Mouse (Mus musculus) liver (tissue): ENCODE measurements around the gene Spen.

Source experiments
- DNase-seq: peaks from one replicate; pipeline ENCODE4 v3.0.0-alpha.2; 2020; ENCODE audit warnings: mixed read lengths

Gene Spen

GRCm38 (mm10) chr4:141471491-141471890, 66.9 kb downstream of the Spen start:
- DNase-seq, result no peak

DNA sequence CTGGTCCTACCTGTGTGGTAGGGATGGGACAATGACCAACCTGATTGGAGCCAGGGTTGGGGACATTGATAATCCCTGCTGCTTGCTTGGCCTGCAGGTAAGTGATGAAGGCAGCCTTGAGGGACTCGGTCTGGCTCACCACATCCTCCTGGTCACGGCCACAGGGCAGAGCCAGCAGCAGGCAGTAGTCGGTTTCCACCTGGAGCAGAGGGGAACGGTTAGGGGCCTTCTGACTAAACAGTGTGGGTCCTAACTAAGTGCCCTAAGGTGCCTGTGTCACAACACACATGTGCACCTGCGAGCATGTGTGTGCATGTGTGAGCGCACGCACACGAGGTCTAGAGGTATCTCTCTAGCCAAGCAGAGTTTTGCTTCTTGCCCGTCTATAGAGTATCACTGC, 69.1 kb downstream of the Spen start:
- no peak for DNase-seq

GRCm38 (mm10) chr4:141468576-141468975, 69.8 kb downstream of the Spen start:
- DNase-seq, result no peak

GRCm38 (mm10) chr4:141467581-141467927, 70.8 kb downstream of the Spen start:
- no peak for DNase-seq

- DNase-seq, result no peak
These were observed 71.4 kb downstream of the Spen start for GRCm38 (mm10) chr4:141466844-141467580.

- DNase-seq, result no peak
These were observed 72.1 kb downstream of the Spen start for GRCm38 (mm10) chr4:141466289-141466795.

- DNase-seq, result no peak
These were observed 72.7 kb downstream of the Spen start for GRCm38 (mm10) chr4:141465512-141466288.

- no peak for DNase-seq
These were observed 73.7 kb downstream of the Spen start for GRCm38 (mm10) chr4:141464722-141465121.

DNA sequence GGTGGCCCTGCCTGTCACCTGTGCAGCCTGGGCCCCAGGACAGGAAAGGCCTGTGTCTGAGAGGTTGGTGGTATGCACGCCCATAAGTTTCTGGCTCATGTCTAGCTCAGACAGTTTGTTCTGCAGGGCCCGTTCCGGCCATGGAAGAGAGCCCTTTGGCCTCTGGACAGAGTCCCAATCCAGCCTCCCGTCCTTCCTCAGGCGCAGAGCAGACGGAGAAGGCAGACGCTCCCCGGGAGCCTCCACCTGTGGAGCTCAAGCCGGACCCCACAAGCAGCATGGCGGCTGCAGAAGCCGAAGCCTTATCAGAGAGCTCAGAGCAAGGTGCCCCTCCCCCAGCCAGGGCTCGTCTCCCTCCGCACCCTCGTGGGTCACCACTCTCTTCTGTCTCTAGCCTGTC, 74.9 kb downstream of the Spen start:
- no peak for DNase-seq

GRCm38 (mm10) chr4:141461576-141461975, 76.8 kb downstream of the Spen start:
- DNase-seq, result no peak

- no peak for DNase-seq
These were observed 77.3 kb downstream of the Spen start for GRCm38 (mm10) chr4:141461088-141461487.

- DNase-seq, result no peak
These were observed 77.9 kb downstream of the Spen start for GRCm38 (mm10) chr4:141460481-141460880.

GRCm38 (mm10) chr4:141459766-141460165, 78.6 kb downstream of the Spen start:
- DNase-seq, result no peak

DNA sequence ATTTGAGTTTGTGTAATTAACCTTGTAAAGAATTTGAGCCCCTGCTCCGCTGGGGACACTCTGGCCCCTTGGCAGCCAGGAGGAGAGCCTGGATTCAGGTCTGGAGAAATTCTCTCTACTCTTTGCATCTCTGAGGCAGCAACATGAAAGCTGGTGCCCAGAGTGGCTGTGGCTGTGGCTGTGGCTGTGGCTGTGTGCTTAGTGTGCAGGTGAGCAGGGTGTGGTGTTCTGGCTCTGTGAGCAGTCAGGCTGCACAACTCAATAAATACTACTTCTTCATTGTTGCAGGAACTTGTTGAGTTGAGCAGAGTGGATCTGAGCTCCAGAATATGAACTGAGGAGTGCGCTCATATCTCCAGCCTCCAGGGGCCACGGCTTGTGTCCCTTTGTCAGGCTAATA, 79.5 kb downstream of the Spen start:
- DNase-seq, result no peak

DNA sequence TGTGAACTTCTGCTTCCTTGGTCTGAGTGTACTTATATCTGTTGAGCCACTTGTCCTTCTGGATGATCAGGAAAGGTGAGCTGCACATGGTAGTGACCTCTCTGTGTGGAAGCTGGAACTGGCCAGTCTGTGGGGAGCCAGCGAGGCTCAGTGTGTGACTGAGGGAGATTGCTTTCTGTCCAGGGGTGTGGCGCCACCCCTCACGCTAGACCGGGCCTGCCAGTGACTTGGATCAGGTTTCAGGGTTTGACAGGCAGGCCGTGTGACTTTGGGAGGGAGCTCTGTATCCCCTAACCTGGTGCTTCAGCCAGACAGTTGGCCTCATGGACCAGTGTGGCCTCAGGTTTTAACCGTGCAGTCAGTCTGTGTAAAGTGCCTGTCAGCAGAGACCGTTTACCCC, 80.2 kb downstream of the Spen start:
- no peak for DNase-seq

DNA sequence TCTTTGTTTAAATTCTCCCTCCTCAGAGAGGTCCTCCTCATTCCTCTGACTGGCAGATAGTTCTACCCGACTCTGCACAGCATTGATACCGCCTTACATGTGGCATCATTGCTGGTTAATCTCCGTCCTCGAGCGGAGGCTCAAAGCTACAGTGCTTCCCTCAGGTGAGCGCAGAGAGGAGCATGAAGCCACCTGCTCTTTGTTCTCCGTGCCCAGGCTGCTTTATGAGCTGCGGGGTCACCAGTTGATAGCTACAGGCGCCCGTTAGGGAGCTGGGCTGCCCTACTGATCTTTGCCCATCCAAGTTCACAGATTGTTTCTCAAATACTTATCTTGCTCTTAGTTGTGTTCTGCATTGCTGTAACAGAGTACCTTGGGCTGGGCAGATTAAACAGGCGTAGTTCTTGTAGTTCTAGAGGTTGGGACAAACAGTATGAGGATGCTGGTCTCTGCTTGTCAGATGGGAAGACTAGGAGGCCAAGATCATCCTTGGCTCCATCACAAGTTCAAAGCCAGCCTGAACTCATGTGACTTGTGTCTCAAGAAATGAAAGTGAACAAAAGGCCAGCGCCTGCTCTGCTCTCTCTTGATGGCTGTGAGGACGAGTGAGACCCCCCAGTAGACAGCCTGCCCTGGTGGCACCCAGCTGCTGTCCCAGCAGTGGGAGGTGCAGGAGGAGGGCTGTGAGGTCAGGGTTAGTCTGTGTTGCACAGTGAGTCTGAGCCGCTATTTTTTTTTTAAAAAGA, 82.0 kb downstream of the Spen start:
- DNase-seq, result no peak

DNA sequence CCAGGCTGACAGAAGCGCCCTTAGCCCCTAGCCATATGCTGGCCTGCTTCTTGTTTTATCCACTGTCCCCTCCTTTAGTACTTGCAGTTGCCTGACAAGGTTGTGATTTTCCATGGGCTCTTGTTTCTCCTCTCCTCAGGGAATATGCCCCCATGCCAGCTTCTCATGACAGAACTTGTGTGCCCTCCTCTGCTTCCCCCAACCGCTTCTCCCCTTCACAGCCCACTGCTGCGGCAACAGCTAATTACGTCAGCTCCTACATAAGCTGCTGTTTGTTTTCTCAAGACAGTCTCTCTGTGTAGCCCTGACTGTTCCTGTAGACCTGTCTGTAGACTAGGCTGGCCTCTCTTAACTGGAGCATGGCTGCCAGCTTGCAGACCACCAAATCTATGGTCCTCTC, 82.9 kb downstream of the Spen start:
- no peak for DNase-seq

DNA sequence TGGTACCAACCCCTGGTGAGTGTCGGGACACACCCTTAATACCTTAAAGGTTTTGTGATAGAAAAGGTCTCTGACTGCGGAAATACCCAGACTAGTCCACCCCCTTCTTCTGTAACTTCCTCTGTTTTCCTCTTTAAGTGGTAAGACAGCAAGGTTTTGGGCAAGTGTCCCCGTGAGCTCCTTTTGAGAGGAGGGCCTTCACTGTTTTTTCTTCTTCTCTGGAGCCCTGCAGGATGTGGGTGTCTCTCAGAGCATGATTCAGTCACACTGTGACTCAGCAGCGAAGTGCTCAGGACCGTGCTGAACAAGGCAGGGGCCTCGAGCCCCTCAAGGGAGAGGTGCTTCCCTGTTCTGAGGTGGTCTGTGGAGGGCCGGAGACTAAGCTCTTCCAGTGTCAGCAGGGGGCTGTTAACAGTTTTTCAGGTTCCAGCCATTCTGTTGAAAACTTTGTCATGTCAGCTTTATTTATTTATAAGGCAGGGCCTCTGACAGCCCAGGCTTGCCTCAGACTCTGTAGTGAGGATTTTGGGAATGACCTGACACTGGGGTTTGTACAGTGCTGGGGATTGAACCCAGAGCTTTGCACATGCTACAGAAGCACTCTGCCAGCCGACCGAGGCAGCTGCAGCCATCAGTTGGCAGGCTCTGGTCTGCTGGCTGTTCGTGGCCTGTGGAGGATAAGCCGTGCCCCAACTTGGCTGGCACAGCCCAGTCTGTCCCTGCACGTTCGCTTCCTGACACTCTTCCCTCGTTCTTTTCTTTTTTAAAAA, 83.6 kb downstream of the Spen start:
- DNase-seq, result no peak

GRCm38 (mm10) chr4:141451916-141452450, 86.4 kb downstream of the Spen start:
- no peak for DNase-seq

GRCm38 (mm10) chr4:141451251-141451650, 87.1 kb downstream of the Spen start:
- DNase-seq, result no peak

GRCm38 (mm10) chr4:141446211-141446610, 92.2 kb downstream of the Spen start:
- DNase-seq, result no peak

DNA sequence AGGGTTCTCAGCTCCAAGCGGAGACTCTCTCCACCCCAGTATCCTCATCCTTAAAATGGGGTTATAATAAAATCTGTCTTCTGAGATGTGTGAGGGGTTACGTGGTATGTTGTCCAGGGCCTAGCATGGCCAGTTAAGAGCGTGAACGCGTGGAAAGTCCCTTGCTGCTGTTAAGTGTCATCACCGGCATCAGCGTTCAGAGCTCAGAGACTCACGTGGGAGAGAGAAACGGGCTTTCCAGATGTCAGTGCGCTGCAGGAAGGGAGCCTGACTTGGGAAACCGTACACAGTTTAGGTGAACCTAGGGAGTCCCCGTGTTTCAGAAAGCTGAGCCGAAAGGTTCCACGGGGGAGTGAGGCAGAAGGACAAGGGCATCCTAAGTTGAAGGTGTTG, 93.1 kb downstream of the Spen start:
- no peak for DNase-seq
